Mouse (Mus musculus): ENCODE measurements around the gene Lrrc8d.

GRCm38 (mm10) chr5:105847726-105848125 is 148.0 kb downstream of the Lrrc8d start:
- TF ChIP-seq CTCF (IDR thresholded peaks at IDR 0.05; ENCODE audit: borderline replicate concordance, control insufficient read depth, extremely low read depth, insufficient read depth, low read length, poor library complexity) (no peak), POLR2A (IDR thresholded peaks at IDR 0.05; ENCODE audit: control insufficient read depth, extremely low read depth, insufficient read depth, low read length, poor library complexity) (no peak)

All from thymus, adult 2 months (tissue).